Mouse (Mus musculus) neutrophil, adult 59 days (primary cell): ENCODE data around the gene Tmem44. TPM values are rescaled to one million over a fixed set of nuclear protein-coding genes. Genes with fewer than 3 reads are reported as not detected.

ENCODE experiments used
- total RNA-seq, 2 experiments: library from RNA; stranded (reverse); gene quantifications; 1 replicate in 1 of 2; 2 replicates in 1 of 2; pipeline ENCODE4 v1.2.4; 2023

The Tmem44 gene
- total RNA-seq, result not detected

GRCm38 (mm10) chr16:30550748-30551192 lies at the start of gene Tmem44:
Gene Tmem44 (minus strand): TSS chr16:30550842.

DNA sequence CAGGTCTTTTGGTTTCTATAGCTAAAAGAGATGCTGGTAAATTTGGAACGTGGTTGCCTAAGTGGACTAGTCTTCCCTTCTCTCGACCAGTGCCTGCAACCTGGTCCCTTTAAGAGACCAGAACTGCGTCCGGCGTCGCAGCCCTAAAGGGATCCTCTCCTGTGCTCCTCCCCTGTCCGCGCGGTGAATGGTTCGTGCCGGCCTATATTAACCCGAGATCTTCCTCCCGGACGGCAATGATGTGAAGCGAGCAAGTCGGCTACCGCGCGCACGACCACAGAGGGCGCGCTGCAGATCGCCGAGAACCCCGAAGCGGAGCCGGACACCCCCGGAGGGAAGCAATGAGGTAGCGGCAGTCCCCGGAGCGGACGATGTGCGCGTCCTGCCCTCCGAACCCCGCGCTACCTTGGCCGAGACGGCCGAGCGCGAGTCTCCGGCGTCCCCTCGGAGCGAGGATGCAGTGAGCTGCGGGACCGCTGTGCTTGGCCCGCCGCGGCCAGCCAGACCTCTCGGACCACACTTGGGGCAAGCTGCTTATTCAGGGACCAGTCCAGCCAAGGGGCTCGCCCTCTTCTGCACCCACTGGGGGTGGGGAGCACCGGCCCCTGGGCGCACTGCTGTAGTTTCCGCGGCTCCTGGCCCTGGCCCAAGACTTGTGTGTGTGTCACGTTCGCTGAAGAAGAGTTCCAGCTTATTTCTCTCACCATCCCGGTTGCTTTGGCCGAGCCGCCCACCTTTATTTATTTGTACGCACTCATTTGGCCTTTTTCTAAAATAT lies 49.0 kb upstream of the Tmem44 start, which contains the start of gene Fam43a:
TSS of gene Fam43a (plus strand) at position 233 of the 778 bp plus-strand sequence.

GRCm38 (mm10) chr16:30587494-30588327 lies 37.1 kb upstream of the Tmem44 start, which contains the start of gene Lsg1:
Gene Lsg1 (minus strand): TSS chr16:30587592.

Other genes with a start within 250 kb of the Tmem44 start
- 1 to 10 TPM; 1.4 to 2.4 TPM for gene Gp5, start 240.1 kb downstream of the Tmem44 start, total RNA-seq
- gene Atp13a3, start 144.9 kb downstream of the Tmem44 start, total RNA-seq, result 10 to 100 TPM; 74.5 to 90.1 TPM
- gene Lsg1, start 36.8 kb upstream of the Tmem44 start, total RNA-seq, result 10 to 100 TPM; 21.4 to 25.4 TPM
- gene Fam43a, start 48.9 kb upstream of the Tmem44 start, total RNA-seq, result 10 to 100 TPM; 13.6 to 19.2 TPM